Mouse (Mus musculus) C2C12 (cell line): ENCODE data around the gene Pinlyp. TPM values are rescaled to one million over a fixed set of nuclear protein-coding genes. Genes with fewer than 3 reads are reported as not detected.
A peak's percentile ranks its signal among the peaks of the same experiment; 100 is the strongest.

Experiments
- H3K27me3 ChIP-seq: one replicate; pipeline ENCODE4 v1.6.1; 2011; ENCODE audit not compliant: control insufficient read depth, insufficient read depth, insufficient read length
- H3K36me3 ChIP-seq: one replicate; pipeline ENCODE4 v1.6.1; 2011; ENCODE audit not compliant: control insufficient read depth, insufficient read depth
- H3K4me3 ChIP-seq: one replicate; pipeline ENCODE4 v1.5.1; 2011; ENCODE audit warnings: mild to moderate bottlenecking, control low read depth; ENCODE audit not compliant: poor library complexity, insufficient read depth, severe bottlenecking
- H3K79me2 ChIP-seq: one replicate; pipeline ENCODE4 v1.6.1; 2011; ENCODE audit not compliant: control insufficient read depth, insufficient read depth
- H3K79me3 ChIP-seq: one replicate; pipeline ENCODE4 v1.6.1; 2011; ENCODE audit warnings: low read depth, control low read depth
- H3ac ChIP-seq: one replicate; pipeline ENCODE3; 2011; ENCODE audit warnings: low read depth; ENCODE audit not compliant: control insufficient read depth, insufficient read length
- CEBPB ChIP-seq: IDR thresholded peaks from one replicate; pipeline ENCODE4 v1.6.1; 2011; ENCODE audit warnings: low read depth, mild to moderate bottlenecking, control low read depth, moderate library complexity
- CTCF ChIP-seq: IDR thresholded peaks from one replicate; pipeline ENCODE4 v1.5.1; 2011; ENCODE audit not compliant: control insufficient read depth, insufficient read depth, insufficient read length
- FOSL1 ChIP-seq: IDR thresholded peaks from one replicate; pipeline ENCODE4 v1.8.0; 2011; ENCODE audit warnings: mild to moderate bottlenecking, low read length; ENCODE audit not compliant: poor library complexity, insufficient read depth, severe bottlenecking
- MAX ChIP-seq: IDR thresholded peaks from one replicate; pipeline ENCODE4 v1.6.1; 2011; ENCODE audit warnings: mild to moderate bottlenecking, control low read depth
- MYOD1 ChIP-seq: IDR thresholded peaks from one replicate; pipeline ENCODE4 v1.6.1; 2011; ENCODE audit warnings: low read depth; ENCODE audit not compliant: control insufficient read depth, insufficient read length
- MYOG ChIP-seq: IDR thresholded peaks from one replicate; pipeline ENCODE4 v1.6.1; 2011; ENCODE audit not compliant: control insufficient read depth, insufficient read length; ENCODE audit errors: extremely low read depth
- USF1 ChIP-seq: IDR thresholded peaks from one replicate; pipeline ENCODE4 v1.6.1; 2011; ENCODE audit warnings: low read depth, mild to moderate bottlenecking, control low read depth, moderate library complexity
- polyA plus RNA-seq: library from polyadenylated mRNA; unstranded; fragments of >200 nt; fragmentation: generic; extraction: Trizol; gene quantifications from one replicate; pipeline ENCODE4 v1.2.1, GENCODE M21; 2012; ENCODE audit warnings: missing spikeins

Pinlyp gene
- polyA plus RNA-seq, 1 experiment = 0.23 TPM

- no peaks in the 10 kb centered on the region for H3K27me3 ChIP-seq
- H3K36me3 ChIP-seq = no peaks in the 10 kb centered on the region
- TF ChIP-seq CTCF (no peak), USF1 (no peak), FOSL1 (no peak), MYOD1 (no peak), CEBPB (no peak), MAX (no peak), MYOG (no peak)
- peaks cover 7% of the 10 kb centered on the region for H3K79me2 ChIP-seq
- H3K79me3 ChIP-seq = no peaks in the 10 kb centered on the region
- H3ac ChIP-seq = no peak overlapping the region
- no peak overlapping the region for H3K4me3 ChIP-seq
Measured at GRCm38 (mm10) chr7:24533031-24533571, 12.8 kb downstream of the Pinlyp start.

GRCm38 (mm10) chr7:24531211-24531971, 14.5 kb downstream of the Pinlyp start:
- no peaks in the 10 kb centered on the region for H3K27me3 ChIP-seq
- TF ChIP-seq CTCF = peak; percentile 96
- TF ChIP-seq MYOG = no peak
- no peak for TF ChIP-seq MYOD1
- no peaks in the 10 kb centered on the region for H3K79me3 ChIP-seq
- H3ac ChIP-seq = peak overlapping the region; percentile 53
- H3K4me3 ChIP-seq = peak overlapping the region; percentile 43
- H3K79me2 ChIP-seq = peaks cover 7% of the 10 kb centered on the region
- no peaks in the 10 kb centered on the region for H3K36me3 ChIP-seq

DNA sequence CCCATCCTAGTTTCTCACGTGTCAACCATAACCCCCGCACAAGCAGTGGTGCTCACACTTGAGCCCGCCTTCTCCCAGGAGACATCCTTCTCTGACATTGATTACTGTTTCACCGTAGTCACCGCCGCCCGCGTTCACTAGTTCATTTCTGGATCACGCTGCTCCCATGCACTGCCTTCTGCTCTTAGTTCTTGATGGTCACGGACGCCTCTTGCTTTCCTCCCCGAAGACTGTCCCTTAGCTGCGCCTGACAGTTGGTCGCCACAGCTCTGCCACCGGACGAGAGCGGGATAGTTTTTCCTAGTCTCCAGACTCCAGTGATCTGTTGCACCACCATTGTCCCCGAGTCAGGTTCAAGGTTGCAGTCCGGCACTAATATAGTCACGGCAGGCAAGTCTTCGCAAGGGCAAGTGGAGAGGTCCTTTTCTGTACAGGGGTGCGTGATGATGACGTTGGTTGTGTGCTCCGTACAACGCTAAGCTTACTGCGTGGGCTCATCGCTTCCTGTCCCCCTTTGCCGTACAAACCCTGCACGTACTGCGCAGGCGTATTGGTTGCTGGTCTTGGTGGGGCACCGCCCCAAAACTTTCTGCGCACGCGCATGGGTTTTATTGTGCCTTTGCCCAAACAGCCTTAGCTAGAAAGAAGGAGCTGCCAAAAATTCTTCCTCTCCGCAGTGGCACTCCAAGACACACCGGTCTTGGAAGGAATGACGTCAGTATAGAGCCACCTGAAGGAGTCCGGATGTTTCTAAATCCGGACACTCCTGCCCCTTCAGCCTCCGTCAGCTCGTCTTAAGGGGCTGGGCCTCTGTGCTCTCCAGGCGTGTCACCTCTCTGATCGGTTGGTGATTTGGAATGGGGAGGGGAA, 15.6 kb downstream of the Pinlyp start, which contains the start of gene Irgq:
Irgq (plus strand) TSS at position 628 of the 870 bp plus-strand sequence.
- Histone ChIP-seq H3K4me3 (peak within 1 kb of the TSS; percentile 43), H3K36me3 (no peaks in the 10 kb centered on the region), H3K27me3 (no peaks in the 10 kb centered on the region), H3ac (peak within 1 kb of the TSS; percentile 74), H3K79me2 (peaks cover 7% of the 10 kb centered on the region), H3K79me3 (no peaks in the 10 kb centered on the region)
- peak; percentile 94 for TF ChIP-seq MAX
- no peak for TF ChIP-seq MYOD1
- TF ChIP-seq MYOG = no peak
- TF ChIP-seq CTCF = no peak

GRCm38 (mm10) chr7:24529580-24529979, 16.3 kb downstream of the Pinlyp start:
- no peaks in the 10 kb centered on the region for H3K79me3 ChIP-seq
- TF ChIP-seq MYOG (no peak), MYOD1 (no peak), USF1 (no peak), FOSL1 (no peak), MAX (no peak), CEBPB (no peak), CTCF (no peak)
- peak overlapping the region; percentile 74 for H3ac ChIP-seq
- H3K27me3 ChIP-seq = no peaks in the 10 kb centered on the region
- peak overlapping the region; percentile 43 for H3K4me3 ChIP-seq
- H3K79me2 ChIP-seq = peaks cover 7% of the 10 kb centered on the region
- no peaks in the 10 kb centered on the region for H3K36me3 ChIP-seq

DNA sequence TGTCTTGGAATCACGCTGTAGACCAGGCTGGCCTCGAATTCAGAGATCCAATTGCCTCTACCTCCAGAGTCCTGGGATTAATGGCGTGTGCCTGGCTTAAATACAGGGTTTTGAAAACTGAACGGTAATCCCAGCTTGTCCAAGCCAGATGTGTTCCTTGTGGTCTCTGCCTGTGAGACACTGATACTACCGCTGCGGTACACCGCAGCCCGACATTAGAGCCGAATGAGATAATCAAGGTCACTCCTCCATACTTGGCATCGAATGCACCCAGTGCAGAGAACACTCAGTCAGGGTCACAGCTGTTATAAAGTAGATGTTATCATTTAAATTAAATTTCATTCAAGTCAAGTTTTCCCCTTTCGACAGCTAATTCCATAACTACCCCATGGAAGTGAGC, 17.1 kb downstream of the Pinlyp start:
- no peaks in the 10 kb centered on the region for H3K27me3 ChIP-seq
- H3K79me3 ChIP-seq = no peaks in the 10 kb centered on the region
- H3K4me3 ChIP-seq = no peak overlapping the region
- H3K36me3 ChIP-seq = no peaks in the 10 kb centered on the region
- TF ChIP-seq USF1 = no peak
- TF ChIP-seq CTCF = no peak
- TF ChIP-seq CEBPB = no peak
- TF ChIP-seq MYOG = no peak
- no peak for TF ChIP-seq MAX
- TF ChIP-seq FOSL1 = no peak
- no peak for TF ChIP-seq MYOD1
- H3ac ChIP-seq = no peak overlapping the region
- H3K79me2 ChIP-seq = peaks cover 7% of the 10 kb centered on the region
